Mouse (Mus musculus) hindbrain, embryonic 16.5 days (tissue): ENCODE data around the gene St7. TPM values are rescaled to one million over a fixed set of nuclear protein-coding genes. Genes with fewer than 3 reads are reported as not detected.
A peak's percentile ranks its signal among the peaks of the same experiment; 100 is the strongest.

Experiments
- ATAC-seq: fragments of 200-750 bp; cut with Nextera tagmentation; 2 replicates; pipeline ENCODE4 v1.8.0; 2017; ENCODE audit warnings: moderate TSS enrichment, moderate library complexity
- H3K27ac ChIP-seq: fragments of 300-500 bp; sonication (generic); 2 replicates; pipeline ENCODE4 v1.5.1; 2014; ENCODE audit warnings: low read depth, mild to moderate bottlenecking, control low read depth, low read length, moderate library complexity
- H3K27me3 ChIP-seq: fragments of 300-500 bp; sonication (generic); replicated peaks from 2 replicates; pipeline ENCODE4 v1.6.1; 2014; ENCODE audit warnings: low read length; ENCODE audit not compliant: control insufficient read depth, insufficient read depth
- H3K36me3 ChIP-seq: fragments of 300-500 bp; sonication (generic); 2 replicates; pipeline ENCODE4 v1.6.1; 2014; ENCODE audit warnings: mild to moderate bottlenecking, low read length, moderate library complexity, mixed read lengths; ENCODE audit not compliant: control insufficient read depth, insufficient read depth
- H3K4me1 ChIP-seq: fragments of 300-500 bp; sonication (generic); 2 replicates; pipeline ENCODE4 v1.6.1; 2014; ENCODE audit warnings: low read depth, low read length; ENCODE audit not compliant: control insufficient read depth, insufficient read depth
- H3K4me2 ChIP-seq: fragments of 300-500 bp; sonication (generic); 2 replicates; pipeline ENCODE4 v1.6.1; 2014; ENCODE audit warnings: mild to moderate bottlenecking, low read length, control low read depth, moderate library complexity
- H3K4me3 ChIP-seq: fragments of 300-500 bp; sonication (generic); 2 replicates; pipeline ENCODE4 v1.5.1; 2014; ENCODE audit warnings: mild to moderate bottlenecking, low read length, control low read depth, moderate library complexity
- H3K9ac ChIP-seq: fragments of 300-500 bp; sonication (generic); 2 replicates; pipeline ENCODE4 v1.6.1; 2014; ENCODE audit warnings: low read depth, mild to moderate bottlenecking, control low read depth, low read length, moderate library complexity
- H3K9me3 ChIP-seq: fragments of 300-500 bp; sonication (generic); 2 replicates; pipeline ENCODE4 v1.6.1; 2014; ENCODE audit warnings: mild to moderate bottlenecking, low read length, moderate library complexity; ENCODE audit not compliant: control insufficient read depth
- WGBS: fragments of 180-500 bp; shearing (Covaris S2); extraction: QIAGEN DNeasy Blood & Tissue Kit; methylation state at CpG from one replicate; pipeline ENCODE4 v1.1.7; 2014; 5-methylcytosine and 5-hydroxymethylcytosine counted together
- polyA plus RNA-seq: library from polyadenylated mRNA; unstranded; fragments of >200 nt; fragmentation: Nextera tagmentation; extraction: Ambion mirVana; gene quantifications from 2 replicates; pipeline ENCODE4 v1.2.1, GENCODE M21; 2015

The St7 gene
- polyA plus RNA-seq, 1 experiment from 2014 or later = 50.8 TPM

- ATAC-seq = no peak
- no peaks in the 10 kb centered on the region for H3K4me1 ChIP-seq
- no peaks in the 10 kb centered on the region for H3K36me3 ChIP-seq
- no peak overlapping the region for H3K9ac ChIP-seq
- no peak overlapping the region for H3K27ac ChIP-seq
- 82% methylated on average over 3 of the region's 3 CpGs for WGBS
- H3K4me3 ChIP-seq = no peak overlapping the region
- no peaks in the 10 kb centered on the region for H3K27me3 ChIP-seq
- H3K4me2 ChIP-seq = no peak overlapping the region
- H3K9me3 ChIP-seq = no peaks in the 10 kb centered on the region
Observed at GRCm38 (mm10) chr6:17903355-17903754, 210.6 kb downstream of the St7 start.

GRCm38 (mm10) chr6:17905776-17906175 lies 213.0 kb downstream of the St7 start:
- Histone ChIP-seq H3K9me3 (no peaks in the 10 kb centered on the region), H3K4me2 (no peak overlapping the region), H3K9ac (no peak overlapping the region), H3K27ac (no peak overlapping the region), H3K4me3 (no peak overlapping the region), H3K4me1 (no peaks in the 10 kb centered on the region), H3K27me3 (no peaks in the 10 kb centered on the region), H3K36me3 (no peaks in the 10 kb centered on the region; the same call in 1 of the 2 replicates)
- WGBS = 24% methylated on average over 3 of the region's 3 CpGs
- peak; percentile 57; the same call in 1 of the 2 replicates for ATAC-seq

DNA sequence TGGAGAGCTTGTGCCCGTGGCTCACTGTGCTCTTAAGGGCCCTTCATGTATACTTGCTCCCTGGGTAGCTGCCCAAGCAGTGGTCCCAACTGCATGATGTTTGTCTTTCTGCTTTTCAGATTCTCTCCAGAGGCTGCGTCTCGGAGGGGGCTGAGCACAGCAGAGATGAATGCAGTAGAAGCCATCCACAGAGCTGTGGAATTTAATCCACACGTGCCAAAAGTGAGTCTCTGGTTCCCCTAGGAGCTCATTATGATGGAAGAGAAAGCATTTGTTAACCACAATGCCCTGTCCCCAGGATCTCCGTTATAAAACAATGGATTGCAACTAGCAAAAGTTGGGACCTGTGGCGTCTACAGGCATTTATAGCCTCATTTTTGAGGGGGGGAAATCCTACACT lies 213.6 kb downstream of the St7 start:
- H3K4me3 ChIP-seq = no peak overlapping the region
- no peaks in the 10 kb centered on the region; the same call in 1 of the 2 replicates for H3K36me3 ChIP-seq
- no peak overlapping the region for H3K27ac ChIP-seq
- H3K9ac ChIP-seq = no peak overlapping the region
- H3K9me3 ChIP-seq = no peaks in the 10 kb centered on the region
- 12% methylated on average over 6 of the region's 6 CpGs for WGBS
- H3K27me3 ChIP-seq = no peaks in the 10 kb centered on the region
- no peaks in the 10 kb centered on the region for H3K4me1 ChIP-seq
- peak; percentile 35; the same call in 1 of the 2 replicates for ATAC-seq
- H3K4me2 ChIP-seq = no peak overlapping the region

DNA sequence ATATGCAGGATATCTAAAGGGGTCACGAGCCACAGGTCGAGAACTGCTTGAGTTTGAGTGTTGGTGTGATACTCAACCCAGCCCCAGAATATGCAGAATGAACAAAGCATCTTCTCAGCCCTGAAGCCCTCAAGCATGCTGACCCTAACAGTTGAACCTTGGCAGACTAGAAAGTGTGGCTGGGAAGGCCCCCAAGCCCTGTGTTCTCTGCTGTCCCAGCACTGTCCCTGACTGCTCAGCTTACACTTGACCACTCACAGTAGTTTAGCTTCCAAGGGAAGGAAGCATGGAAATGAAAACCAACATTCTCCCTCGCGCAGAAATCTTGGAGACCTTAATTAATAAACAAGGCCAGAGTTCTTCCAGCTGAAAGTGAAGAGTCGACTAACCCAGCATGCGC lies 219.6 kb downstream of the St7 start:
- H3K36me3 ChIP-seq = peaks cover 2% of the 10 kb centered on the region; the same call in 1 of the 2 replicates

DNA sequence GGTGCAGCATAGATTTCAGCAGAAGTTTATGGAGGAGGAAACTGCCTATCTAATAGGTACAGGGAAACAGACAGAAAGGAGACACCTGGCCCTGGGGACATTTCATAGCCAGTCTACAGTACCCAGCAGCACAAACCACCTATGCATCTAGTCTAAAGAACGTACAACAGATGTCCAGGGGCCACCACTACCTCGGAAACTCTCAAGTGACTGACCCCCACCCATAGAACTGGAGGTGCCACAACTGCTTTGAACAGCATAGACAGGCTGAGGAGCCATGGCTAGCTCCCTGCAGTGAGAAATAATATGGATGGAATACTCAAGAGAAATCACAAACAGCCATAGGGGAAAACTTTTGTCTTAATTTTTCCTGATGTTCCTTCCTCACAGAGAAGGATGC lies 220.1 kb downstream of the St7 start:
- Histone ChIP-seq H3K4me2 (no peak overlapping the region), H3K4me3 (no peak overlapping the region), H3K9me3 (no peaks in the 10 kb centered on the region), H3K4me1 (no peaks in the 10 kb centered on the region), H3K36me3 (peaks cover 2% of the 10 kb centered on the region; the same call in 1 of the 2 replicates), H3K27ac (no peak overlapping the region), H3K27me3 (no peaks in the 10 kb centered on the region), H3K9ac (no peak overlapping the region)
- no peak for ATAC-seq
- 64% methylated on average over 2 of the region's 2 CpGs for WGBS

More for the DNA sequence above, 219.6 kb downstream of the St7 start:
- Histone ChIP-seq H3K4me3 (no peak overlapping the region), H3K27me3 (no peaks in the 10 kb centered on the region), H3K27ac (no peak overlapping the region), H3K4me1 (no peaks in the 10 kb centered on the region), H3K9ac (no peak overlapping the region), H3K9me3 (no peaks in the 10 kb centered on the region), H3K4me2 (no peak overlapping the region)
- WGBS = 74% methylated on average over 6 of the region's 6 CpGs
- no peak for ATAC-seq

DNA sequence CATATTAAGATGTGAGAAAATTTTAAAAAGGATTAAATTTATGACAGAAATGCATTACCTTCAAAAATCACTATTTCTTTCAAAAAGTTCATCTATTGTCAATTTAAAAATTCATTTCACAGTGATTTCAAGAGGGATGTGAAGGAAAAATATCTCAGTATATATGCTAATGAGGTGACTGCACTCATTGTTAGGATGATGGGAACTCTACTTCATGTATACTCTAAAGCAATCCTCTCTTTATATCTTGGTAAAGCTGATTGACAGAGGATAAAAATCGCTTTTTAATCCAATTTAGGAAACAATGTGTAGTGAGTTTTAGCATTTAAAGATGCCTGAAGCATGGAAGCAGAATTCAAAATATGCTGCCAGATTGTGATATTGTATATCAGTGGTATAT lies 220.6 kb downstream of the St7 start:
- ATAC-seq = no peak
- H3K4me1 ChIP-seq = no peaks in the 10 kb centered on the region
- H3K27me3 ChIP-seq = no peaks in the 10 kb centered on the region
- no peak overlapping the region for H3K27ac ChIP-seq
- no peak overlapping the region for H3K4me2 ChIP-seq
- peaks cover 2% of the 10 kb centered on the region; the same call in 1 of the 2 replicates for H3K36me3 ChIP-seq
- no peaks in the 10 kb centered on the region for H3K9me3 ChIP-seq
- no peak overlapping the region for H3K9ac ChIP-seq
- H3K4me3 ChIP-seq = no peak overlapping the region
- WGBS = 77% methylated on average over 1 of the region's 1 CpGs

DNA sequence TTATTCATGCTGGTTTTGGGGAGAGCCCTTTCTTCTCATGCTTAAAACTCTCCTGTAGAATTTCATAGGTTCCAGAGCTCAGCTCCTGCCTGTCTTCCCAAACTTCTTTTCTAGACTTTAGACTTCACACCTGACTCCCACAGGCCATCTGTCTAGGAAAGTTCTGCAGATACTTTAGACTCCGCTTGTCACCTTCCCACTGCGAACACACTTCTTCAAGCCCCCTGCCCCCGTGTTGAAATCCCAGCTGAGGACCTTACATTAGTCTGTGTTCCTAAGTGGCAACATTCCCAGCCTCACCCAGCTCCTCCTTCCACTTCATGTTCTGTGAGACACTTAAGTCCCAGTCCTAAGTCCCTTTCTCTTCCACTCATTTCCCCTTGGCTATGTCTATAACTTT lies 221.6 kb downstream of the St7 start:
- Histone ChIP-seq H3K4me3 (no peak overlapping the region), H3K4me2 (no peak overlapping the region), H3K36me3 (peaks cover 2% of the 10 kb centered on the region; the same call in 1 of the 2 replicates), H3K9ac (no peak overlapping the region), H3K27ac (no peak overlapping the region), H3K9me3 (no peaks in the 10 kb centered on the region), H3K27me3 (no peaks in the 10 kb centered on the region), H3K4me1 (no peaks in the 10 kb centered on the region)
- ATAC-seq = no peak
- 90% methylated on average over 3 of the region's 3 CpGs for WGBS

- Histone ChIP-seq H3K9ac (no peak overlapping the region), H3K36me3 (peaks cover 5% of the 10 kb centered on the region), H3K4me3 (no peak overlapping the region), H3K9me3 (no peaks in the 10 kb centered on the region), H3K27me3 (no peaks in the 10 kb centered on the region), H3K4me1 (no peaks in the 10 kb centered on the region), H3K27ac (no peak overlapping the region), H3K4me2 (no peak overlapping the region)
- ATAC-seq = peak; percentile 21; the same call in 1 of the 2 replicates
- WGBS = 76% methylated on average over 4 of the region's 4 CpGs
Observed at GRCm38 (mm10) chr6:17917233-17917632, 224.5 kb downstream of the St7 start.

- Histone ChIP-seq H3K27ac (no peak overlapping the region), H3K4me1 (no peaks in the 10 kb centered on the region), H3K36me3 (peaks cover 8% of the 10 kb centered on the region), H3K4me3 (no peak overlapping the region), H3K9me3 (no peaks in the 10 kb centered on the region), H3K9ac (no peak overlapping the region), H3K4me2 (no peak overlapping the region), H3K27me3 (no peaks in the 10 kb centered on the region)
- ATAC-seq = no peak
- 95% methylated on average over 1 of the region's 1 CpGs for WGBS
Observed at GRCm38 (mm10) chr6:17922180-17922579, 229.4 kb downstream of the St7 start.

DNA sequence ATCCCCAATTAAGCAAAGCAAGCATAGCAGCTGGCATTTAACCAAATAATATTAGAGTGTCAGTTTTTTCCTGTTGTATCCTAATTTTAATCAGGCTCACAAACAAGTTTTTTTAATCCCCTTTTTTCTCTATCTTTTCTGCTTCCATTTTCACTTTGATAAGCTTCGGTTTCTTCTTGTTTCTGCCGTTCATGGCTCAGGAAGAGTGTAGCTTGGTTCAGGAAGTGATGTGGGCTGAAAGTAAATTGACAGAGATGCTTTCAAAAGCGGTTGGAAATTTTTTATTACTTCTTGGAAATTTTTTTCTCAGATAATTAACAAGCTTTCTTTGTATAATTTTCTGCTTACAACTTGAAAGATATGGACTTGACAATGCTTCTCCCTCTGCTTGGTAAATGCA lies 230.2 kb downstream of the St7 start:
- H3K4me3 ChIP-seq = no peak overlapping the region
- no peak overlapping the region for H3K4me2 ChIP-seq
- H3K4me1 ChIP-seq = no peaks in the 10 kb centered on the region
- peaks cover 8% of the 10 kb centered on the region for H3K36me3 ChIP-seq
- no peak for ATAC-seq
- no peaks in the 10 kb centered on the region for H3K27me3 ChIP-seq
- no peaks in the 10 kb centered on the region for H3K9me3 ChIP-seq
- H3K27ac ChIP-seq = no peak overlapping the region
- H3K9ac ChIP-seq = no peak overlapping the region
- WGBS = 83% methylated on average over 3 of the region's 3 CpGs
